Mouse (Mus musculus): ENCODE results near the gene Sptbn4.

The Sptbn4 gene

DNA sequence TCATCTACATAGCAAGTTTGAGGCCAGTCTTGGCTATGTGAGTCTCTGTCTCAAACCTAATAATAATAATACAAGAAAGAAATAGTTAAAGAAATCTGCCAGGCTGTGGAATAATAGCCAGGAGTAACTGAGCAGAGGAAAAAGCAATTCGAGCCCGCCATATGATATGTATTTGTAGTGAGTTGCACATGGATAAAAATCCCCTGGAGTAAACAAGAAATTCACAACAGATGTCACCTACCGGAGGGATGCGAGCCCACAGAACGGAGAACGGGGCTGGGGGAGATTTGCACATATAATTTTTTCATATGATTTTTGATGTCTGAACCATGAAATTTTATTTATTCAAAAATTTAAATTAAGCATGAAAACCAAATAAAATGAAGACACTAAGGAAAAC, 67.7 kb downstream of the Sptbn4 start:
- no peak for DNase-seq

DNA sequence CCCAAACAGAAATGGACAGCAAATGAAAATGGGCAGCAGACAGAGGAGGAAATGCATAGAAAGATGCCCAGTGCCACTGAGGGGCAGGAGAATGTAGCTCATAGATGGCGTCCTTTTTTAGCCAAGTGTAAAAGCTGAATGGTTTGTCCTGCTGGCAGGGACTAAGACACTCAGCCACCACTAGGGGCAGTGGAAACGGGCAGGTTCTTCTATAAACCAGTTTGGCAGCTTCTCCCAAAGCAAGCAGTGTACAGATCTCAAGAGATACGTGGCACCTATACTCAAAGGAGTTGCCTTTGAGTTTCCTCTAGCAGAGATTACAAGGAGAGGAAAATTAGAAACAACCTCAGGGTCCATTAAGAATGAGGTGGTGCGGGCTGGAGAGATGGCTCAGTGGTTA, 69.1 kb downstream of the Sptbn4 start:
- peak; percentile 34 to 54 for DNase-seq

- DNase-seq, result no peak
Measured at GRCm38 (mm10) chr7:27375274-27375673, 72.2 kb downstream of the Sptbn4 start.

DNA sequence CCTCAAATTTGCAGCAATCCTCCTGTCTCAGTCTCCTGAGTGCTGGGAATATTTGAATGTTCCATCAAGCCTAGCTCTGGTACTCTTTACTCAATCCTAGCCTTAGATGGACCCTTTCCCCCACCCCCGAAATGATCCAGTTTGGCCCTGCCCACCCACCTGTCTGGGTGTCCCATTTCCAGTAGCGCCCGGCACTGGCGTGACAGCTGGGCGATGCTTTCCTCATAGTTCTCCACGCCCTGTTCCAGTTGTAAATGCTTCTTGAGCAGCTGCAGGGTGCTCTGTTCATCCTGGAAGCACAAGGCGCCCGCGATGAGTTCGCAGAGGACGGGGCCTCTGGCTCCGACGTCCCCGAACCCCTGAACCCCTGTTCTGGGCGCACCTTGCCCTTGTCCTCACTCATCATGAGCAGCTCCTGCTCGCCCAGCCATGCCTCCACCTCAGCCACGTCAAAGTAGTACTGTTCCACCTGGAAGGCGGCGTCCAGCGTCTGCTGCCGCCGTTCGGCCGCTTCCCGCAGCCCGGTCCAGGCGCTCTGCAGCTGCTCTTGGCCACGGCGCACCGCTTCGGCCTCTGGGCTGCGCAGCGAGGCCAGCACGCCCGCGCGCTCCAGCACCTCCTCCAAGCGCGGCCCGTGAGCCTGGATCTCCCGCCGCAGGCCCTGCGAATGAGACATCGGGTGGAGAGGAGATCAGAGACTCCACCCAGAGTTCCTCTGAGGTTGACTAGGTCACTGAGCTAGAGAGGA, 75.6 kb downstream of the Sptbn4 start:
- no peak for DNase-seq

DNA sequence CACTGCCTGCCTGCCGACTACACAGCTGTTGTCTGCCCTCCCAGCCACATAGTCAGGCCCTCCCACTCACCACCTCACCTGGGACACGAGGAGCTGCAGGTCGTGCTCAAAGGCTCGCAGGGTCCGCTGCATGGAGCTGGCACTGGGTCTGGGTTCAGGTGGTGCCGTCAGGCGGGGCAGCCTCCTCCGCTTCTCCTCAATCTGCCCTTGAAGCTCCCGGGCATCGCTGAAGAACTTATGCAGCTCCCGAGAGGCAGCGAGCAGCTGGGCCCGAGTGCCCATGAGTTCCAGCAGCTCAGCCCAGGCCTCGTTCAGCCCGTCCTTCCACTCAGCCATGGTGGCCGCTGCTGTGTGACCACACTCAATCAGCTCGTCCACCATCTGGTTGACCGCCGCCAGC, 78.4 kb downstream of the Sptbn4 start:
- DNase-seq, result no peak

- peak in 1 of 2 experiments; percentile 29 for DNase-seq
Measured at GRCm38 (mm10) chr7:27367976-27368375, 79.5 kb downstream of the Sptbn4 start.

- no peak for DNase-seq
Measured at GRCm38 (mm10) chr7:27366082-27366844, 81.2 kb downstream of the Sptbn4 start.

- DNase-seq, result no peak
Measured at GRCm38 (mm10) chr7:27364379-27364778, 83.1 kb downstream of the Sptbn4 start.

- peak; percentile 100 for DNase-seq
Measured at GRCm38 (mm10) chr7:27361283-27361946, 86.1 kb downstream of the Sptbn4 start.

- no peak for DNase-seq
Measured at GRCm38 (mm10) chr7:27360749-27361148, 86.7 kb downstream of the Sptbn4 start.

GRCm38 (mm10) chr7:27359706-27360358, 87.7 kb downstream of the Sptbn4 start:
- DNase-seq, result no peak

GRCm38 (mm10) chr7:27359162-27359561, 88.3 kb downstream of the Sptbn4 start:
- no peak for DNase-seq

- no peak for DNase-seq
Measured at GRCm38 (mm10) chr7:27357595-27357978, 89.9 kb downstream of the Sptbn4 start.

GRCm38 (mm10) chr7:27356861-27357594, 90.5 kb downstream of the Sptbn4 start, which contains the start of gene Gm20479:
Gene Gm20479 (minus strand): TSS chr7:27357419.
- DNase-seq, result peak in 1 of 2 experiments; percentile 29

- peak in 1 of 2 experiments; percentile 29 for DNase-seq
Measured at GRCm38 (mm10) chr7:27356248-27356647, 91.2 kb downstream of the Sptbn4 start.

GRCm38 (mm10) chr7:27355745-27356240, 91.7 kb downstream of the Sptbn4 start, which contains the start of gene Shkbp1:
Gene Shkbp1 (minus strand): TSS chr7:27356019.
- peak; percentile 90 to 93 for DNase-seq

DNA sequence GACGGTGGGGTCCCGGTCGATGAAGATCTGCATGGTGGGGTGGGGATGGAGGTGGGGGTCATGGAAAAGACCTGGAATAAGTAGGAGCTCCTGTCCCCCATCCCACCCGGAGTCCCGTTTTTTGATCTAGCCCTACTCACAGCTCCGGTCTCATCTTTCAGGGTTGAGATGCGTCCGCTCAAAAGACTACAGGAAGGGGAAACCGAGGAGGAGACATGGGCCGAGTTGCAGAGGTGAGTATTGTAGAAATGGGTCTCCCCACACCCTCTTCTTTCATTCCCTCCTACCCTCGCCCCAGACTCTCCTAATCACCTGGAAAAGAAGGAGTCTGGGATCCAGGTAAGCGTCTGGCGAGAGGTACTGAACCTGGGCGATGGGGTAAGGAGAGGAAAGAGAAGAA, 92.2 kb downstream of the Sptbn4 start:
- DNase-seq, result no peak

DNA sequence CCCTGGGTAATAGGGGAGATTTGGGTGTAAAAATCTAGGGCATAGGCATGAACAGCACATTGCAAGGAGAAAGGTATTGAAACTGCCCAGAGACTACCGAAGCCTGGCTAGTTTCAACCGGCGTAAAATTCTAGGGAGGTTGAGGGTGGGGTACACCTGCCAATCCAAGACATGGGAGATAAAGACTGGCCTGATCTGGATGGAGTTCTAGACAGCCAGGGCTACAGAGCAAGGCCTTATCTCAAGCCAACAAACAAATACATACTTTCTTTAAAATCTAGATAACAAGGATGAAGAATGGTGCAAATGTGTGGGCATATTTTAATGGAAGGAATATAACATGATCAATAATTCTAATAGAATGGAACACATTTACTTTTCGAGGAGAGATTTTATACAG, 92.7 kb downstream of the Sptbn4 start:
- DNase-seq, result no peak

DNA sequence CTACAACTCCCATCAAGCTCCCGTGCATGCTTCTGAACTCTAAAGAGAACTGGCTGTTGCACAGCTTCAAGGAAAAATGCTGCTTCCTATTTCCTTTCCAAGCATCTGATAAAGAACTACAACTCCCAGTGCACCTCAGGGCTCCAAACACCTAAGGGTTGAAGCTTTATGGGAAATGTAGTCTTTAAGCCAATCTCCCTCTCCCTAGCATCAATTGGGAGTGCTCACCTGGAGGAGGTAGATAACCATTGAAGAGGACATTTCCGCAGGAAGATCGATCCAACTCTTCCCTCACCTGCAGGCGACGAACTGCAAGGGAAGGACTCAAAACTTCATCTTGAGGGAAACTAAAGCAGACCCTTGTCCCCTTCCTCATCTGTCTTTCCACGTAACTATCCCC, 93.3 kb downstream of the Sptbn4 start:
- DNase-seq, result peak in 1 of 2 experiments; percentile 52

DNA sequence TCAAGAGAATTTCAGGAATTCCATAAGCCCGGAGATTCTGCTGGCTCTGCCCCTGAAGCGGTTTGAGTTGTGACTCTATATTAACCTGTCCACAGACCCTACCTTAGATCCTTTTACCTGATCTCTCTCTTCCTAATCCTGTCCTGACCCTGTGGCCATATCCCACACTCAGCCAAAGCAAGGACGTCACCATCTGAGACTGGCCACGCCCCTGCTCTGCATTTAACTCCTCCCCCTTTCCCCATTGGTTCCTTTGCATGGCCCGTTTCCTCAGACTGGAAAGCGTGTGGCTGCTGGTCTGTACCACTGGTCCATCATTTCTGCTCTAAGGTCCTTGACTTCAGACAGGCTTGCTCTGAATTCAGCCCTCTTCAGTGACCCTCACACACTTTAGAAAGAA, 102.0 kb downstream of the Sptbn4 start:
- peak in 1 of 2 experiments; percentile 8 for DNase-seq

DNA sequence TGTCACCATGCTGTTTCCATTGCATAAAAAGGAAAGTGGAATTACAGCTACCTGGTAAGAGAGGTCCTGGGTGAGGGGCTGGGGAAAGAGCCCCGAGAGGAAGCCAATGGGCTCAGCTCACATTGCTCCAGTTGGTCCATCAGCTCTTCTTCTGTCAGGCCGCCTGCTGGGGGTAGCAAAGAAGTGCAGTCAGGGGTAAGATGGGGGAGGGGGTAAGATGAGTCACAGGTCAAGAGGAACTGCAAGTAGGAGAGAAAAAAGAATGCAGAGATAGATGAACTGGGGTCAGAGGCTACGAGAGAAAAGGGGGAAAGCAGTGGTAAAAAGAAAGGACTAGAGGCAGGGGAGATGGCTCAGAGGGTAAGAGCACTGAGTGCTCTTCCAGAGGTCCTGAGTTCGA, 104.9 kb downstream of the Sptbn4 start:
- DNase-seq, result no peak

DNA sequence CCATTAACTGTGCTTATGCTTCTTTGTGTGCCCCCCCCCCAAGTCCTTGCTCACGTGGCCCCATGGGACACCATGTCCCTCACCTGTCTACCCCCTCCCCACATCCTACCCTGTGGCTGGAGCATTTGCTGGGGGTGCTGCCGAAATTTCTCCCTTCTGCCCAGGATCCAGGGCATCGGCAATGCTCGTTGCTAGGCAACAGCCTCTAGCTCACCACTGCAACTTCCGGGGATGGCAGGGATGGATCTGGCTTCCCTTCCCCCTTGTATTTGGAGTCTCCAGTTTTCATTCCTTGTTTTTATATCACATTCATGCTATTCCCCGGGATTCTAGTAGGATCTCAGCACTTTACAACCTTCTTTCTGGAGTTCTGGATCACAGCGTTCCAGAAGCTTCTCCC, 108.0 kb downstream of the Sptbn4 start:
- no peak for DNase-seq
